Mouse (Mus musculus) liver, embryonic 16.5 days (tissue): ENCODE results near the gene Rgl1. TPM values are rescaled to one million over a fixed set of nuclear protein-coding genes. Genes with fewer than 3 reads are reported as not detected.

Experiments used
- ATAC-seq: fragments of 200-750 bp; cut with Nextera tagmentation; 2 replicates; pipeline ENCODE4 v1.8.0; 2017; ENCODE audit warnings: low read depth, mild to moderate bottlenecking, moderate number of reproducible peaks, moderate library complexity
- H3K27ac ChIP-seq: fragments of 300-500 bp; sonication (generic); 2 replicates; pipeline ENCODE4 v1.5.1; 2014; ENCODE audit warnings: mild to moderate bottlenecking, low read length
- H3K27me3 ChIP-seq: fragments of 300-500 bp; sonication (generic); 2 replicates; pipeline ENCODE4 v1.6.1; 2014; ENCODE audit warnings: low read depth, low read length, mixed read lengths; ENCODE audit not compliant: control insufficient read depth, insufficient read depth
- H3K36me3 ChIP-seq: fragments of 300-500 bp; sonication (generic); 2 replicates; pipeline ENCODE4 v1.6.1; 2014; ENCODE audit warnings: mild to moderate bottlenecking; ENCODE audit not compliant: control insufficient read depth, insufficient read depth
- H3K4me1 ChIP-seq: fragments of 300-500 bp; sonication (generic); 2 replicates; pipeline ENCODE4 v1.6.1; 2014; ENCODE audit warnings: low read depth, low read length, mixed read lengths; ENCODE audit not compliant: control insufficient read depth
- H3K4me2 ChIP-seq: fragments of 300-500 bp; sonication (generic); 2 replicates; pipeline ENCODE4 v1.6.1; 2014; ENCODE audit warnings: low read depth, low read length, mixed read lengths
- H3K4me3 ChIP-seq: fragments of 300-500 bp; sonication (generic); 2 replicates; pipeline ENCODE4 v1.5.1; 2014; ENCODE audit warnings: low read depth, mild to moderate bottlenecking, low read length
- H3K9ac ChIP-seq: fragments of 300-500 bp; sonication (generic); 2 replicates; pipeline ENCODE4 v1.6.1; 2014; ENCODE audit warnings: low read depth, low read length
- H3K9me3 ChIP-seq: fragments of 300-500 bp; sonication (generic); replicated peaks from 2 replicates; pipeline ENCODE4 v1.6.1; 2016; ENCODE audit warnings: low read length; ENCODE audit not compliant: control insufficient read depth
- WGBS: fragments of 180-500 bp; shearing (Covaris S2); extraction: QIAGEN DNeasy Blood & Tissue Kit; methylation state at CpG from one replicate; pipeline ENCODE4 v1.1.7; 2014; ENCODE audit not compliant: insufficient replicate concordance; 5-methylcytosine and 5-hydroxymethylcytosine counted together
- polyA plus RNA-seq: library from polyadenylated mRNA; unstranded; fragments of >200 nt; fragmentation: Nextera tagmentation; extraction: Ambion mirVana; gene quantifications from 2 replicates; pipeline ENCODE4 v1.2.1, GENCODE M21; 2015

Gene Rgl1
- polyA plus RNA-seq, 1 experiment from 2014 or later: 14.2 TPM

- 0 out of 2 replicates have a peak, but pooled peaks have one; percentile 8 for ATAC-seq
- 25% methylated on average over 8 of the region's 8 CpGs for WGBS
- no peaks in the 10 kb centered on the region for H3K9me3 ChIP-seq
- no peaks in the 10 kb centered on the region for H3K27me3 ChIP-seq
- peaks cover 14% of the 10 kb centered on the region for H3K4me1 ChIP-seq
- H3K4me3 ChIP-seq: no peak overlapping the region
- H3K27ac ChIP-seq: no peak overlapping the region
- H3K4me2 ChIP-seq: no peak overlapping the region
- H3K9ac ChIP-seq: no peak overlapping the region
- no peaks in the 10 kb centered on the region for H3K36me3 ChIP-seq
Measured at GRCm38 (mm10) chr1:152599347-152599746, 166.8 kb downstream of the Rgl1 start.

GRCm38 (mm10) chr1:152594690-152595089 is 171.5 kb downstream of the Rgl1 start:
- Histone ChIP-seq H3K4me2 (no peak overlapping the region), H3K27me3 (no peaks in the 10 kb centered on the region), H3K36me3 (no peaks in the 10 kb centered on the region), H3K9me3 (no peaks in the 10 kb centered on the region), H3K27ac (peak overlapping the region; percentile 90), H3K9ac (no peak overlapping the region), H3K4me3 (no peak overlapping the region), H3K4me1 (peaks cover 49% of the 10 kb centered on the region)
- no peak for ATAC-seq
- 14% methylated on average over 5 of the region's 5 CpGs for WGBS

DNA sequence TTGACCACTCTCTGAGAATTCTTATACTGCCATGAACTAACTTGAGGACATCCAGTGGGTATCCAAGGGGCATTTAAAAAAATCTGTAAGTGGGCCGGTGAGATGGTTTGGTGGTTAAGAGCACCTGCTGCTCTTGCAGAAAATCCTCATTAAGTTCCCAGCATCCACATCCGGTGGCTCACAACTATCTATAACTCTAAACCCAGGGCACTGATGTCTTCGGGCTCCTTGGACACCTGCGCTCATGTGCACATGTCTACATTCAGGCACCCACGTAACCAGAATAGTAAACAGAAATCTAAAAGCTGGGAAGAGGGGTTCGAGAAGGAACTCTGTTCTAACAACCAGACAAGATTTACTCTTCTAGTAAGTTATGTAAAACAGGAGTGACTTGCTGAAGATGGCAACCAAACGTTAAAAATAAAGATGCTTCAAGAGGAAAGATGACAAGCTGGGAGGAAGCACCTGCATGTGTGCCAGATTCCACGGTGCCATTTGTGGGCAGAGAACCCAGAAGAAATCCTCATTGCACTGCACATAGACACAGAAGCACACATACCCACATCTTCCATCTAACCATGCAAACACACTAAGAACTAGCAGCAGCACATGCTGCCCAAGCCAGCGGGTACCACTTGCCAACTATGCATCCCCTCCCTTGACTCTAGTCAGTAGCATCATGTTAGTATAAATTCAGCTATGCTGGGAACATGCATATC is 172.2 kb downstream of the Rgl1 start:
- Histone ChIP-seq H3K9me3 (no peaks in the 10 kb centered on the region), H3K4me1 (peaks cover 49% of the 10 kb centered on the region), H3K27ac (peak overlapping the region; percentile 90), H3K4me2 (peak overlapping the region; percentile 28; the same call in 1 of the 2 replicates), H3K4me3 (no peak overlapping the region), H3K36me3 (no peaks in the 10 kb centered on the region), H3K9ac (no peak overlapping the region), H3K27me3 (no peaks in the 10 kb centered on the region)
- ATAC-seq: no peak
- WGBS: 63% methylated on average over 9 of the region's 9 CpGs

DNA sequence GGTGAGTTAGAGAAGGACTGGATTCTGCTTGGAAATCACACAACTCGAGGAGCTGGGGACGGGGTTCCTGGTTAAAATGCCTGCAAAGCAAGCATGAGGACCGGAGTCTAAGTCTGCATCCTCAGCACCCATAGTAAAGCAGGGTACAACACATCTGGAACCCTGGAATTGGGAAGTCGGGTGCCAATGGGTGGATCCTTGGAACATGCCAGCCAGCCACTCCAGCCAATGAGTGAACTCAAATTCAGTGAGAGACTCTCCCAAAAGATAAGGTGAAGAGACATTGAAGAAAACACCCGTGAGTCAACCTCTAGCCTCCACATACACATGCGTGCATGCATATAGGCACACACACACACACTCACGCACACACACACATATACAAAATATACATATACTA is 172.8 kb downstream of the Rgl1 start:
- ATAC-seq: peak; percentile 64

GRCm38 (mm10) chr1:152592609-152593008 is 173.5 kb downstream of the Rgl1 start:
- peaks cover 49% of the 10 kb centered on the region for H3K4me1 ChIP-seq
- H3K4me3 ChIP-seq: peak overlapping the region; percentile 40

More for the DNA sequence above, 172.8 kb downstream of the Rgl1 start:
- Histone ChIP-seq H3K4me3 (peak overlapping the region; percentile 40; the same call in 1 of the 2 replicates), H3K9me3 (no peaks in the 10 kb centered on the region), H3K27me3 (no peaks in the 10 kb centered on the region), H3K9ac (peak overlapping the region; percentile 45), H3K4me2 (peak overlapping the region; percentile 65), H3K27ac (peak overlapping the region; percentile 90), H3K4me1 (peaks cover 49% of the 10 kb centered on the region), H3K36me3 (no peaks in the 10 kb centered on the region)
- 64% methylated on average over 7 of the region's 7 CpGs for WGBS

DNA sequence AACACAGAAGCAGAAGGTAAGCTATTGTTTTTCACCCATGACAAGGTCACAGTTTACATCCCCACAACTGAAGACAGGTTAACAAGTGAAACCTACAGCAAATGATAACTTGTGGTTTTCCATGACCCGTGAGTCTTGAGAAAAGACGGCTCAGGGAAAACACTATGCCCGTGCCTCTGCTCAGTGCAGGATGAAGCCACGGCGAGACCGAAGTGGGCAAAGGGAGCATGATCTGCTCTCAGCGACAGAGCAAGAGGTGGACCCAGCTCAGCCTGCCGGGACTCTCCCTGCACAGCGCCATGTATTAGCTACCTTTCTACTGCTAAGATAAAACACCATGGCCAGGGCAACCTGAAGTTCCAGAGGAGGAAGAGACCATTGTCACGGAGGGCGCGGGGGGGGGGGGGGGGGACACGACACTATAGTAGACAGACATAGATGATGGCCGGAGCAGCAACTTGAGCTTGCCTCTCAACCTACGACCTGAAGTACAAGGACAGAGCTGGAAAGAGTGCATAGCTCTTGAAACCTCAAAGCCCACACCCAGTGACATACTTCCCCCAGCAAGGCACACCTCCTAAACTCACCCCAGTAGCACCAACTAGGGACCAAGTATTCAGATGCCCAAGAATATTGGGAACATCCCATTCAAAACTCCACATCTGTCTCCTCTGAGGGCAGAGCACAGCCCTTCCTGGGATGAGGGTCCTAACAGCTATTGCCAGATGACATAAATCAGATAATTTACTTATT is 174.2 kb downstream of the Rgl1 start:
- Histone ChIP-seq H3K9me3 (no peaks in the 10 kb centered on the region), H3K27ac (peak overlapping the region; percentile 90), H3K9ac (peak overlapping the region; percentile 47), H3K27me3 (no peaks in the 10 kb centered on the region; the same call in 1 of the 2 replicates), H3K4me3 (peak overlapping the region; percentile 40), H3K4me1 (peaks cover 49% of the 10 kb centered on the region), H3K4me2 (peak overlapping the region; percentile 65), H3K36me3 (no peaks in the 10 kb centered on the region)
- WGBS: 56% methylated on average over 14 of the region's 15 CpGs
- peak; percentile 71 for ATAC-seq

More at GRCm38 (mm10) chr1:152592609-152593008, 173.5 kb downstream of the Rgl1 start:
- Histone ChIP-seq H3K4me2 (peak overlapping the region; percentile 65), H3K27ac (peak overlapping the region; percentile 90), H3K27me3 (no peaks in the 10 kb centered on the region), H3K9me3 (no peaks in the 10 kb centered on the region), H3K36me3 (no peaks in the 10 kb centered on the region), H3K9ac (peak overlapping the region; percentile 47)
- 34% methylated on average over 6 of the region's 6 CpGs for WGBS
- peak; percentile 98 for ATAC-seq

DNA sequence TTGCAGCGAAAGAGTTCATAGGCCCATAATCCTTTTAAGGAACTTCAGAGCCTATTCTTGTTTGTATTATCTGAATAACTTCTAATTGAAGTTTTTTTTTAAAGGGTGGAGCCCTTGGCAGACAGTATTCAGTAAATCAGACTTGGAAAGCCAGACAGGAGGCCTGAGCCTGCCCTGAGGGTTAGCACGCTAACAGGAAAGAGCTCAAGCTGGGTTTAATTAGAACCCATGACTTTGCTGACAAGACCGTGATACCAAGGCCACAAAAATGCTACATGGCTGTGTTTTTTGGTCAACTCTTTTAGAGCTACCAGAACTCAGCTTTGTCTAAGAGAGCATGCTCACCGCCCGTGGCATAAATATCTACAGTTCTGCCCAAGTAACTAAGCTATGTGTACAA is 175.8 kb downstream of the Rgl1 start:
- H3K4me1 ChIP-seq: peaks cover 45% of the 10 kb centered on the region
- H3K27ac ChIP-seq: no peak overlapping the region
- H3K9me3 ChIP-seq: no peaks in the 10 kb centered on the region
- no peak for ATAC-seq
- H3K36me3 ChIP-seq: no peaks in the 10 kb centered on the region
- H3K9ac ChIP-seq: no peak overlapping the region
- H3K27me3 ChIP-seq: peaks cover 7% of the 10 kb centered on the region
- WGBS: 82% methylated on average over 5 of the region's 5 CpGs
- no peak overlapping the region for H3K4me3 ChIP-seq
- no peak overlapping the region for H3K4me2 ChIP-seq

GRCm38 (mm10) chr1:152589331-152589935 is 176.7 kb downstream of the Rgl1 start:
- no peak overlapping the region for H3K4me3 ChIP-seq
- ATAC-seq: no peak
- H3K4me1 ChIP-seq: peaks cover 36% of the 10 kb centered on the region
- WGBS: 57% methylated on average over 9 of the region's 9 CpGs
- H3K27me3 ChIP-seq: peaks cover 7% of the 10 kb centered on the region
- H3K27ac ChIP-seq: no peak overlapping the region
- peak overlapping the region; percentile 21 for H3K4me2 ChIP-seq
- H3K36me3 ChIP-seq: no peaks in the 10 kb centered on the region
- H3K9me3 ChIP-seq: no peaks in the 10 kb centered on the region
- H3K9ac ChIP-seq: no peak overlapping the region
